8 mouse cellular contexts compared by ENCODE assay signal in genomic region chr14:20845577-20846088, GRCm38 (mm10). TPM values are rescaled to one million over a fixed set of nuclear protein-coding genes. Genes with fewer than 3 reads are reported as not detected.
DNase-seq lines count a peak whose midpoint lies in the region; ATAC-seq lines count a peak whose summit lies in the region.

No protein-coding gene starts in this region.

- no peak overlapping the region for H3K27ac ChIP-seq in heart, embryonic 11.5 days (ENCODE audit: low read depth, low read length)
- H3K27ac ChIP-seq in limb, embryonic 15.5 days, result peak overlapping the region; percentile 63

- no peak overlapping the region for H3K4me2 ChIP-seq in heart, embryonic 11.5 days
- no peak overlapping the region for H3K4me2 ChIP-seq in limb, embryonic 15.5 days

- H3K36me3 ChIP-seq in heart, embryonic 11.5 days (ENCODE audit: control insufficient read depth, insufficient read depth, low read length), result no peaks in the 10 kb centered on the region
- no peaks in the 10 kb centered on the region for H3K36me3 ChIP-seq in limb, embryonic 15.5 days

- ATAC-seq in heart, embryonic 11.5 days (replicated peaks; ENCODE audit: insufficient number of reproducible peaks, low FRiP score, low TSS enrichment), result no peak
- ATAC-seq in common myeloid progenitor, adult 5-6 weeks (replicated peaks; ENCODE audit: low read depth, poor library complexity, severe bottlenecking), result peak; percentile 92
- ATAC-seq in limb, embryonic 15.5 days (ENCODE audit: insufficient number of reproducible peaks, low FRiP score, low TSS enrichment, low read depth), result no peak
- ATAC-seq in neutrophil, adult 5-6 weeks (ENCODE audit: extremely low read depth, insufficient number of reproducible peaks, low FRiP score, poor library complexity, severe bottlenecking), result peak; percentile 81

- no peaks in the 10 kb centered on the region for H3K27me3 ChIP-seq in heart, embryonic 11.5 days (ENCODE audit: control insufficient read depth, insufficient read depth, low read length)
- H3K27me3 ChIP-seq in limb, embryonic 15.5 days, result no peaks in the 10 kb centered on the region

- 61% methylated on average over 9 of the region's 9 CpGs for WGBS in heart, embryonic 11.5 days (ENCODE audit: insufficient replicate concordance)
- WGBS in limb, embryonic 15.5 days, result 46% methylated on average over 9 of the region's 9 CpGs

- DNase-seq in heart, adult 18-20 months, result peak; percentile 58 to 74
- DNase-seq in adrenal gland, adult 2 months, result no peak
- DNase-seq in right cerebral cortex, postnatal 36 days (ENCODE audit: low spot score in 2 of 2), result no peak
- DNase-seq in frontal cortex, postnatal 14 days (ENCODE audit: low spot score in 2 of 2), result no peak

- no peaks in the 10 kb centered on the region for H3K4me1 ChIP-seq in heart, embryonic 11.5 days (ENCODE audit: control insufficient read depth, insufficient read depth, low read length)
- H3K4me1 ChIP-seq in limb, embryonic 15.5 days, result peaks cover 12% of the 10 kb centered on the region

- no peak overlapping the region for H3K9ac ChIP-seq in heart, embryonic 11.5 days (ENCODE audit: low read depth, low read length)
- H3K9ac ChIP-seq in limb, embryonic 15.5 days, result no peak overlapping the region

- no peak overlapping the region for H3K4me3 ChIP-seq in heart, embryonic 11.5 days (ENCODE audit: low read depth, low read length)
- H3K4me3 ChIP-seq in limb, embryonic 15.5 days, result no peak overlapping the region

- no peaks in the 10 kb centered on the region for H3K9me3 ChIP-seq in heart, embryonic 11.5 days (replicated peaks; ENCODE audit: control insufficient read depth, low read length)
- no peaks in the 10 kb centered on the region for H3K9me3 ChIP-seq in limb, embryonic 15.5 days

RNA-seq across cellular contexts. Expression of gene Plau, which starts 9.2 kb away (rescaled TPM):
- 1 to 10 TPM; 3.8 to 4.0 TPM for total RNA-seq in heart, adult 18-20 months (2021)
- polyA plus RNA-seq in heart, embryonic 11.5 days (2014; fragmentation: Nextera tagmentation; extraction: Ambion mirVana), result 0.37 and 0.66 TPM in 2 replicates
- 0.92 and 1.6 TPM in 2 replicates for total RNA-seq in common myeloid progenitor, adult 5-6 weeks (2017)
- polyA plus RNA-seq in limb, embryonic 15.5 days (2015; fragmentation: Nextera tagmentation; extraction: Ambion mirVana), result 3.3 and 4.9 TPM in 2 replicates
- total RNA-seq in neutrophil, adult 5-6 weeks (2017), result 0.12 and 0.81 TPM in 2 replicates
- total RNA-seq in adrenal gland, adult 2 months (2021), result 10 to 100 TPM; 31.2 to 64.4 TPM
- polyA plus RNA-seq in adrenal gland, adult 2 months (2012; rRNA removed), result 1.8 and 1.9 TPM in 2 replicates

RNA-seq across cellular contexts. Expression of gene Camk2g, which starts 51.7 kb away (rescaled TPM):
- total RNA-seq in heart, adult 18-20 months (2021), result 10 to 100 TPM; 43.8 to 47.7 TPM
- 61.8 and 65.6 TPM in 2 replicates for polyA plus RNA-seq in heart, embryonic 11.5 days (2014; fragmentation: Nextera tagmentation; extraction: Ambion mirVana)
- 46.7 and 57.4 TPM in 2 replicates for total RNA-seq in common myeloid progenitor, adult 5-6 weeks (2017)
- polyA plus RNA-seq in limb, embryonic 15.5 days (2015; fragmentation: Nextera tagmentation; extraction: Ambion mirVana), result 44.4 and 55.6 TPM in 2 replicates
- total RNA-seq in neutrophil, adult 5-6 weeks (2017), result 53.7 and 64.2 TPM in 2 replicates
- 10 to 100 TPM; 51.4 to 67.7 TPM for total RNA-seq in adrenal gland, adult 2 months (2021)
- 41.7 and 42.8 TPM in 2 replicates for polyA plus RNA-seq in adrenal gland, adult 2 months (2012; rRNA removed)

Comparison
In these comparisons a context has a peak if more than half of its experiments do, and no peak if none do; other contexts are left out.
1. DNase-seq: peak in heart, adult 18-20 months (2 of 2); none in adrenal gland, adult 2 months (single experiment), right cerebral cortex, postnatal 36 days (0 of 2) and frontal cortex, postnatal 14 days (0 of 2).
2. ATAC-seq: peak in common myeloid progenitor, adult 5-6 weeks (single experiment) and neutrophil, adult 5-6 weeks (single experiment); none in heart, embryonic 11.5 days (single experiment) and limb, embryonic 15.5 days (single experiment).
3. RNA of gene Plau, which starts 9.2 kb away (total RNA-seq): 31.2 to 64.4 TPM in adrenal gland, adult 2 months; 3.8 to 4.0 TPM in heart, adult 18-20 months, 0.92 to 1.6 TPM in common myeloid progenitor, adult 5-6 weeks and 0.12 to 0.81 TPM in neutrophil, adult 5-6 weeks; every median in the first group is over 4 times any median in the second.